Comparison of ENCODE assay signal across 7 mouse cellular contexts in genomic region chr14:61330996-61331561, GRCm38 (mm10). TPM values are rescaled to one million over a fixed set of nuclear protein-coding genes. Genes with fewer than 3 reads are reported as not detected.
DNase-seq lines count a peak whose midpoint lies in the region; ATAC-seq and TF ChIP-seq lines count a peak whose summit lies in the region.

No protein-coding gene starts in this region.

- intact Hi-C loops in left cerebral cortex, postnatal 36 days (cut with DNase I) = loop anchor here (5.0 to 10.0 kb wide), 4 partner anchors 36 to 1124 kb away; partner anchors contain the start of genes Gucy1b2 and Kpna3

- 18% methylated on average over 13 of the region's 13 CpGs for WGBS in intestine, postnatal 0 days
- 27% methylated on average over 13 of the region's 13 CpGs for WGBS in midbrain, embryonic 12.5 days

- H3K4me2 ChIP-seq in intestine, postnatal 0 days (replicated peaks; ENCODE audit: low read depth) = peak overlapping the region; percentile 27
- no peak overlapping the region for H3K4me2 ChIP-seq in midbrain, embryonic 12.5 days (replicated peaks)

- peak; percentile 82 for DNase-seq in adrenal gland, adult 2 months
- DNase-seq in embryo, embryonic 11.5 days (ENCODE audit: low read depth, low spot score) = peak; percentile 75
- DNase-seq in left cerebral cortex, postnatal 36 days (ENCODE audit: low spot score in 2 of 2) = peak; percentile 72 to 77
- peak; percentile 50 for DNase-seq in spleen, adult 12 weeks (ENCODE audit: low spot score)

- no peak overlapping the region for H3K4me3 ChIP-seq in intestine, postnatal 0 days (ENCODE audit: low read depth, low read length)
- no peak overlapping the region for H3K4me3 ChIP-seq in midbrain, embryonic 12.5 days

- no peaks in the 10 kb centered on the region for H3K4me1 ChIP-seq in intestine, postnatal 0 days (replicated peaks; ENCODE audit: control insufficient read depth, insufficient read depth, low read length)
- H3K4me1 ChIP-seq in midbrain, embryonic 12.5 days = peaks cover 21% of the 10 kb centered on the region

- peak; percentile 96 for TF ChIP-seq CTCF in intestine, postnatal 0 days (IDR thresholded peaks at IDR 0.05; ENCODE audit: low read depth)

- ATAC-seq in granulocyte monocyte progenitor cell, adult 5-6 weeks (replicated peaks; ENCODE audit: poor library complexity, severe bottlenecking) = peak; percentile 72
- ATAC-seq in intestine, postnatal 0 days = peak; percentile 70
- peak; percentile 65 for ATAC-seq in midbrain, embryonic 12.5 days (ENCODE audit: low FRiP score, low read depth)

- H3K36me3 ChIP-seq in intestine, postnatal 0 days (ENCODE audit: control insufficient read depth, insufficient read depth) = no peaks in the 10 kb centered on the region
- no peaks in the 10 kb centered on the region for H3K36me3 ChIP-seq in midbrain, embryonic 12.5 days

- H3K27ac ChIP-seq in intestine, postnatal 0 days (ENCODE audit: low read depth, low read length) = no peak overlapping the region
- H3K27ac ChIP-seq in midbrain, embryonic 12.5 days (replicated peaks) = peak overlapping the region; percentile 31

- no peaks in the 10 kb centered on the region for H3K27me3 ChIP-seq in intestine, postnatal 0 days (replicated peaks; ENCODE audit: control insufficient read depth, insufficient read depth, low read length)
- peaks cover 5% of the 10 kb centered on the region; the same call in 1 of the 2 replicates for H3K27me3 ChIP-seq in midbrain, embryonic 12.5 days

- H3K9ac ChIP-seq in intestine, postnatal 0 days (ENCODE audit: low read depth, low read length) = no peak overlapping the region
- H3K9ac ChIP-seq in midbrain, embryonic 12.5 days (replicated peaks) = no peak overlapping the region

- no peaks in the 10 kb centered on the region for H3K9me3 ChIP-seq in intestine, postnatal 0 days (ENCODE audit: control insufficient read depth)
- H3K9me3 ChIP-seq in midbrain, embryonic 12.5 days = no peaks in the 10 kb centered on the region

RNA-seq across cellular contexts. Expression of gene Arl11, which starts 21.5 kb away (rescaled TPM):
- 1 to 10 TPM in 1 of 2 experiments, under 1 TPM in 1; 0.97 to 1.3 TPM for total RNA-seq in adrenal gland, adult 2 months (2021)
- 0.83 and 1.3 TPM in 2 replicates for polyA plus RNA-seq in adrenal gland, adult 2 months (2012; rRNA removed)
- total RNA-seq in granulocyte monocyte progenitor cell, adult 5-6 weeks (2014; fragmentation: Nextera tagmentation) = 50.8 and 51.6 TPM in 2 replicates
- 17.3 and 22.7 TPM in 2 replicates for total RNA-seq in granulocyte monocyte progenitor cell, adult 5-6 weeks (2017)
- polyA plus RNA-seq in intestine, postnatal 0 days (2015; fragmentation: Nextera tagmentation; extraction: Ambion mirVana) = 1.4 and 1.5 TPM in 2 replicates
- under 1 TPM; 0.27 to 0.35 TPM for total RNA-seq in left cerebral cortex, postnatal 36 days (2021)
- 0.19 and 0.35 TPM in 2 replicates for polyA plus RNA-seq in midbrain, embryonic 12.5 days (2016; fragmentation: Nextera tagmentation; extraction: Ambion mirVana)

RNA-seq across cellular contexts. Expression of gene Ebpl, which starts 29.2 kb away (rescaled TPM):
- total RNA-seq in adrenal gland, adult 2 months (2021) = 1 to 10 TPM; 2.6 to 3.9 TPM
- 2.2 and 2.3 TPM in 2 replicates for polyA plus RNA-seq in adrenal gland, adult 2 months (2012; rRNA removed)
- total RNA-seq in granulocyte monocyte progenitor cell, adult 5-6 weeks (2014; fragmentation: Nextera tagmentation) = 3.4 and 4.8 TPM in 2 replicates
- 2.2 and 2.8 TPM in 2 replicates for total RNA-seq in granulocyte monocyte progenitor cell, adult 5-6 weeks (2017)
- polyA plus RNA-seq in intestine, postnatal 0 days (2015; fragmentation: Nextera tagmentation; extraction: Ambion mirVana) = 11.1 and 12.1 TPM in 2 replicates
- 1 to 10 TPM; 3.4 to 4.8 TPM for total RNA-seq in left cerebral cortex, postnatal 36 days (2021)
- 10.9 and 11.2 TPM in 2 replicates for polyA plus RNA-seq in midbrain, embryonic 12.5 days (2016; fragmentation: Nextera tagmentation; extraction: Ambion mirVana)

Comparison
In these comparisons a context has a peak if more than half of its experiments do, and no peak if none do; other contexts are left out.
1. RNA of gene Arl11, which starts 21.5 kb away (total RNA-seq): 17.3 to 51.6 TPM in granulocyte monocyte progenitor cell, adult 5-6 weeks; 0.97 to 1.3 TPM in adrenal gland, adult 2 months and 0.27 to 0.35 TPM in left cerebral cortex, postnatal 36 days; every median in the first group is over 4 times any median in the second.
2. Peak in every context shown above with its lines, with median percentiles within 50 percentile points of each other: DNase-seq and ATAC-seq.